Mouse (Mus musculus) neural tube, embryonic 11.5 days (tissue): ENCODE data around the gene Mul1. TPM values are rescaled to one million over a fixed set of nuclear protein-coding genes. Genes with fewer than 3 reads are reported as not detected.
A peak's percentile ranks its signal among the peaks of the same experiment; 100 is the strongest.

ENCODE experiments used
- ATAC-seq: fragments of 200-750 bp; cut with Nextera tagmentation; 2 replicates; pipeline ENCODE4 v1.8.0; 2017; ENCODE audit warnings: moderate number of reproducible peaks, mild to moderate bottlenecking, moderate TSS enrichment, moderate library complexity; ENCODE audit not compliant: insufficient read depth, low FRiP score, low TSS enrichment
- DNase-seq: peaks from one replicate; pipeline ENCODE4 v3.0.0-alpha.2; 2015; ENCODE audit warnings: low spot score
- H3K27ac ChIP-seq: fragments of 300-500 bp; sonication (generic); 2 replicates; pipeline ENCODE4 v1.5.1; 2014; ENCODE audit warnings: low read depth, mild to moderate bottlenecking, low read length
- H3K27me3 ChIP-seq: fragments of 300-500 bp; sonication (generic); 2 replicates; pipeline ENCODE4 v1.6.1; 2014; ENCODE audit warnings: mild to moderate bottlenecking, low read length, mixed read lengths; ENCODE audit not compliant: control insufficient read depth, insufficient read depth
- H3K36me3 ChIP-seq: fragments of 300-500 bp; sonication (generic); 2 replicates; pipeline ENCODE4 v1.6.1; 2014; ENCODE audit warnings: mild to moderate bottlenecking, low read length, moderate library complexity, mixed read lengths; ENCODE audit not compliant: control insufficient read depth, insufficient read depth
- H3K4me1 ChIP-seq: fragments of 300-500 bp; sonication (generic); 2 replicates; pipeline ENCODE4 v1.6.1; 2014; ENCODE audit warnings: low read length, mixed read lengths; ENCODE audit not compliant: control insufficient read depth, insufficient read depth
- H3K4me2 ChIP-seq: fragments of 300-500 bp; sonication (generic); 2 replicates; pipeline ENCODE4 v1.6.1; 2014; ENCODE audit warnings: low read depth, mild to moderate bottlenecking, moderate library complexity
- H3K4me3 ChIP-seq: fragments of 300-500 bp; sonication (generic); 2 replicates; pipeline ENCODE4 v1.5.1; 2014; ENCODE audit warnings: low read depth, low read length
- H3K9ac ChIP-seq: fragments of 300-500 bp; sonication (generic); 2 replicates; pipeline ENCODE4 v1.6.1; 2014; ENCODE audit warnings: mild to moderate bottlenecking, low read length
- H3K9me3 ChIP-seq: fragments of 300-500 bp; sonication (generic); 2 replicates; pipeline ENCODE4 v1.6.1; 2016; ENCODE audit warnings: low read length; ENCODE audit not compliant: control insufficient read depth
- WGBS: fragments of 180-500 bp; shearing (Covaris S2); extraction: QIAGEN DNeasy Blood & Tissue Kit; methylation state at CpG from one replicate; pipeline ENCODE4 v1.1.7; 2014; 5-methylcytosine and 5-hydroxymethylcytosine counted together
- polyA plus RNA-seq: library from polyadenylated mRNA; unstranded; fragments of >200 nt; fragmentation: Nextera tagmentation; extraction: Ambion mirVana; gene quantifications from 2 replicates; pipeline ENCODE4 v1.2.1, GENCODE M21; 2014

Mul1 gene
- polyA plus RNA-seq, 1 experiment from 2014 or later, result 22.8 TPM

GRCm38 (mm10) chr4:138462971-138463831, 28.7 kb downstream of the Mul1 start:
- Histone ChIP-seq H3K9ac (peak overlapping the region; percentile 37; the same call in 1 of the 2 replicates), H3K36me3 (no peaks in the 10 kb centered on the region), H3K4me1 (peaks cover 30% of the 10 kb centered on the region), H3K4me2 (peak overlapping the region; percentile 42), H3K9me3 (no peaks in the 10 kb centered on the region), H3K27ac (peak overlapping the region; percentile 94), H3K4me3 (no peak overlapping the region), H3K27me3 (peaks cover 2% of the 10 kb centered on the region; the same call in 1 of the 2 replicates)
- ATAC-seq, result peak; percentile 64
- 3% methylated on average over 11 of the region's 11 CpGs for WGBS
- peak; percentile 77 for DNase-seq

GRCm38 (mm10) chr4:138463832-138464487, 29.5 kb downstream of the Mul1 start:
- Histone ChIP-seq H3K27me3 (peaks cover 2% of the 10 kb centered on the region; the same call in 1 of the 2 replicates), H3K4me2 (peak overlapping the region; percentile 42)
- 6% methylated on average over 11 of the region's 11 CpGs for WGBS

DNA sequence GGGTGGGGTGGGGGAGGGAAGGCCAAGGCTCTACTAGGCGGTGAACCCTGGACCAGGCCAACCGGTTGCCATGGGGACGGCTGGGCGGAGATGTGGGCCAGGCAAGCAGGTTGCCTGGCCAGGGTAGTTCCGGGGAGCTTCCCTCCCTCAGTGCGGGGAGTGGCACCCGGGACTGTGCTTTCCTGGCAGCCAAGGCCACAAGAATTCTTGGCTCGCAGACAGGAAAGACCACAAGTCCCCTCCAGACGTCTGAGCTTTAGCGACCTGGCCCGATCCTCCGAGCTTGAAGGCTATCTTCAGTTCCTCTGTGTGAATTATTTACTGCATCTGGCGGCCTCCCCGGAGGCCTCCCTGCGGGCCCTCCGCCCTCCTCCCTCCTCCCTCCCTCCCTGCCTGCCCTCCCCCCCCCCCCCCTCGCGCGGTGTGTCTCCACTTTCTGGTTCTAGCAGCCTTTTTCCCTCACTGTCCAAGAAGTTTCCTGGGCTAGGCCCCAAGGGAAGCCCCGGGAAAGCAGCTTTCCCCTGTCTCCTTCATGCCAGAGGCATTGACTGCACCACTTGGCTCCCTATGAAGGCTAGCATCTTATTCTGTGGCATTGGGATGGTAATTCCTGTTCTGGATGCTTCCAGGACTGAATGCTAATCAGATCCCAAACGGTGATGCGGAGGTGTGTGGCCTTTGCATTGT, 30.3 kb downstream of the Mul1 start:
- peak; percentile 83 for DNase-seq
- H3K4me1 ChIP-seq, result peaks cover 30% of the 10 kb centered on the region
- no peaks in the 10 kb centered on the region for H3K36me3 ChIP-seq
- H3K4me2 ChIP-seq, result peak overlapping the region; percentile 42
- H3K27ac ChIP-seq, result peak overlapping the region; percentile 94
- WGBS, result under 1% methylated on average over 17 of the region's 22 CpGs
- H3K9me3 ChIP-seq, result no peaks in the 10 kb centered on the region
- no peak overlapping the region for H3K9ac ChIP-seq
- peaks cover 2% of the 10 kb centered on the region; the same call in 1 of the 2 replicates for H3K27me3 ChIP-seq
- peak; percentile 77 for ATAC-seq
- H3K4me3 ChIP-seq, result no peak overlapping the region

More at GRCm38 (mm10) chr4:138463832-138464487, 29.5 kb downstream of the Mul1 start:
- ATAC-seq, result peak; percentile 57
- no peak overlapping the region; the same call in 1 of the 2 replicates for H3K9ac ChIP-seq
- H3K27ac ChIP-seq, result peak overlapping the region; percentile 94
- no peak for DNase-seq
- no peak overlapping the region for H3K4me3 ChIP-seq
- H3K4me1 ChIP-seq, result peaks cover 30% of the 10 kb centered on the region
- no peaks in the 10 kb centered on the region for H3K36me3 ChIP-seq
- no peaks in the 10 kb centered on the region for H3K9me3 ChIP-seq

DNA sequence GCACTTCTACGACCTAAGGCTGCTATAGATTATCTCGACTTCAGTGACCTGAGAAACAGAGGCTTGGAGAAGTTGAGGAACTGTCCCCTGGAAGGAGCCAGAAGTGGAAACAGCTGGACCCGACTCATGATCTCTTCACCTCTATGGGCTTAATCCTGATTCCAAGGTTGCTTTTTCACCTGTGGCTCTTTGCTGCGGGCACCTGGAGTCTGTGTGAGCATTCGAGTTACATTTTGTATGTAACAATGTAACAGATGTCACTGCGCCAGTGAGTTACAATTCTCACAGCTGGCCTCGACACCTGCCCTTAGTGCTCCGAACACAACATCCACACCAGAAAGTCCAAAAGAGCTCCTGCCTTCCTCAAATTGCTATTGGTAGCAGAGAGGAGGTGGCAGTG, 31.0 kb downstream of the Mul1 start:
- Histone ChIP-seq H3K27ac (no peak overlapping the region), H3K9ac (no peak overlapping the region), H3K27me3 (peaks cover 2% of the 10 kb centered on the region; the same call in 1 of the 2 replicates), H3K9me3 (no peaks in the 10 kb centered on the region), H3K4me1 (peaks cover 30% of the 10 kb centered on the region), H3K4me3 (no peak overlapping the region), H3K36me3 (no peaks in the 10 kb centered on the region), H3K4me2 (no peak overlapping the region)
- WGBS, result 31% methylated on average over 8 of the region's 8 CpGs
- ATAC-seq (no peak), DNase-seq (no peak)

DNA sequence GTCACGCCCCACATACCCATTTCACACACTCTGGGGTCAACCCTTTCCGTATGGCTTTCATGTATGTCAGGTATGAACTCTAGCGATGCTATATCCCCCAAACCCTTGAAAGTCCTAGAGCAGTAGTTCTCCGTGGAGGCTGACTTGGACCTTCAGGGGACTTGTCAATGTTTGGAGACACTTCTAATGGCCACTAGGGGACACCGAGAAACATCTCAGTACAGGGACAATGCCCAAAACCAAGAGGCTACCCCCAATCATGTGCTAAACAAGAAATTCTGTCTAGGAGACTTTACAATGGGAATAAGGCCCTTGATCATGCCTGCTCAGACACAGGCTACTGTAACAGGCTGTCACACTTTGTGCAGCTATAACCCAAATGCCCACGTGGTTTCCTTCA, 32.2 kb downstream of the Mul1 start:
- DNase-seq, result peak; percentile 9
- H3K27me3 ChIP-seq, result peaks cover 2% of the 10 kb centered on the region; the same call in 1 of the 2 replicates
- no peak overlapping the region for H3K4me3 ChIP-seq
- H3K4me1 ChIP-seq, result peaks cover 30% of the 10 kb centered on the region
- H3K9me3 ChIP-seq, result no peaks in the 10 kb centered on the region
- no peak overlapping the region for H3K9ac ChIP-seq
- ATAC-seq, result no peak
- H3K27ac ChIP-seq, result no peak overlapping the region
- 78% methylated on average over 6 of the region's 6 CpGs for WGBS
- no peaks in the 10 kb centered on the region for H3K36me3 ChIP-seq
- no peak overlapping the region for H3K4me2 ChIP-seq

DNA sequence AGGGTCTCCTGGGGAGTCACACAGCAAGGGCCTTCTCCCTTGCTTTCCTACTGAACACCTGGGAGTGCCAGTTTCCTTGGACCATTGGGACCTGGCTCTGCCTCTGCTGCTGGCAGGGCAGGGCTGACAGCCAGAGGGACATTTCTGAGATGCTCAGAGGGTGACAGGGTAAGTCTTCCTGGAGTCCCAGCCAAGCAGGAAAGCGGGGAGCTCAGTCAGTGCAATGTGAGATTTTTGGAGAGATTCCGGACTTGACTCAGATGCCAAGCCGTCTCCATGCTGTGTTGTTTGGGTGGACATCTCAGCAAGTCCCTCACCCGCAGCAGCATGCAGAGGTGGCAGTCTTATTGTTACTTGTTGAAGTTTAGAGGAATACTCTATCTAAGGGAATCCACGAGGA, 33.0 kb downstream of the Mul1 start:
- DNase-seq (peak; percentile 6), ATAC-seq (no peak)
- Histone ChIP-seq H3K4me2 (no peak overlapping the region), H3K4me3 (no peak overlapping the region), H3K27me3 (peaks cover 2% of the 10 kb centered on the region; the same call in 1 of the 2 replicates), H3K36me3 (no peaks in the 10 kb centered on the region), H3K4me1 (peaks cover 29% of the 10 kb centered on the region), H3K9me3 (no peaks in the 10 kb centered on the region), H3K27ac (no peak overlapping the region), H3K9ac (no peak overlapping the region)
- 88% methylated on average over 5 of the region's 5 CpGs for WGBS

GRCm38 (mm10) chr4:138469080-138469479, 34.6 kb downstream of the Mul1 start:
- H3K36me3 ChIP-seq, result no peaks in the 10 kb centered on the region
- DNase-seq (no peak), ATAC-seq (no peak)
- no peaks in the 10 kb centered on the region for H3K9me3 ChIP-seq
- no peak overlapping the region for H3K9ac ChIP-seq
- 20% methylated on average over 7 of the region's 7 CpGs for WGBS
- H3K4me3 ChIP-seq, result no peak overlapping the region
- H3K27ac ChIP-seq, result no peak overlapping the region
- H3K4me2 ChIP-seq, result no peak overlapping the region
- peaks cover 2% of the 10 kb centered on the region; the same call in 1 of the 2 replicates for H3K27me3 ChIP-seq
- H3K4me1 ChIP-seq, result peaks cover 13% of the 10 kb centered on the region

GRCm38 (mm10) chr4:138471241-138471640, 36.8 kb downstream of the Mul1 start:
- ATAC-seq, result no peak
- no peak for DNase-seq
- Histone ChIP-seq H3K4me1 (no peaks in the 10 kb centered on the region), H3K9ac (no peak overlapping the region), H3K4me2 (no peak overlapping the region), H3K27me3 (no peaks in the 10 kb centered on the region), H3K4me3 (no peak overlapping the region), H3K36me3 (no peaks in the 10 kb centered on the region), H3K27ac (no peak overlapping the region), H3K9me3 (no peaks in the 10 kb centered on the region)
- WGBS, result 67% methylated on average over 7 of the region's 7 CpGs
